In genomic region chr9:41581152-41581551, GRCm38 (mm10) we compare ENCODE assay signal across 8 mouse cellular contexts.
DNase-seq lines count a peak whose midpoint lies in the region; ATAC-seq and TF ChIP-seq lines count a peak whose summit lies in the region.

No protein-coding gene starts in this region.

- H3K36me3 ChIP-seq in forebrain, embryonic 10.5 days (replicated peaks): peaks cover 7% of the 10 kb centered on the region
- H3K36me3 ChIP-seq in hindbrain, embryonic 13.5 days: no peaks in the 10 kb centered on the region
- H3K36me3 ChIP-seq in liver, embryonic 16.5 days (ENCODE audit: control insufficient read depth, insufficient read depth): no peaks in the 10 kb centered on the region
- H3K36me3 ChIP-seq in small intestine, adult 2 months (ENCODE audit: control insufficient read depth, insufficient read depth, low read length): no peaks in the 10 kb centered on the region

- TF ChIP-seq POLR2A in small intestine, adult 2 months (IDR thresholded peaks at IDR 0.05; ENCODE audit: low read depth, low read length): no peak

- TF ChIP-seq CTCF in small intestine, adult 2 months (IDR thresholded peaks at IDR 0.05; ENCODE audit: extremely low read depth, insufficient read length, insufficient replicate concordance, low read depth, low read length): no peak

- H3K9me3 ChIP-seq in forebrain, embryonic 10.5 days: no peaks in the 10 kb centered on the region
- H3K9me3 ChIP-seq in hindbrain, embryonic 13.5 days: no peaks in the 10 kb centered on the region
- no peaks in the 10 kb centered on the region for H3K9me3 ChIP-seq in liver, embryonic 16.5 days (replicated peaks; ENCODE audit: control insufficient read depth, low read length)

- ATAC-seq in hindbrain, embryonic 13.5 days (ENCODE audit: low FRiP score): no peak
- no peak for ATAC-seq in liver, embryonic 16.5 days (ENCODE audit: low read depth)
- ATAC-seq in activated CD4-positive, CD25-positive, alpha-beta regulatory T cell, adult 4 months: no peak

- H3K27me3 ChIP-seq in forebrain, embryonic 10.5 days (ENCODE audit: poor library complexity, severe bottlenecking): no peaks in the 10 kb centered on the region
- no peaks in the 10 kb centered on the region for H3K27me3 ChIP-seq in hindbrain, embryonic 13.5 days
- peaks cover 9% of the 10 kb centered on the region for H3K27me3 ChIP-seq in liver, embryonic 16.5 days (ENCODE audit: control insufficient read depth, insufficient read depth, low read depth, low read length)
- peaks cover 13% of the 10 kb centered on the region for H3K27me3 ChIP-seq in small intestine, adult 2 months (ENCODE audit: control insufficient read depth, insufficient read depth, low read length)

- H3K27ac ChIP-seq in forebrain, embryonic 10.5 days: peak overlapping the region; percentile 89
- peak overlapping the region; percentile 100 for H3K27ac ChIP-seq in hindbrain, embryonic 13.5 days
- no peak overlapping the region for H3K27ac ChIP-seq in liver, embryonic 16.5 days (ENCODE audit: low read length)
- H3K27ac ChIP-seq in small intestine, adult 2 months (ENCODE audit: insufficient read depth, low read depth, low read length): no peak overlapping the region; the same call in 1 of the 2 replicates

- H3K9ac ChIP-seq in hindbrain, embryonic 13.5 days: peak overlapping the region; percentile 100
- H3K9ac ChIP-seq in liver, embryonic 16.5 days (ENCODE audit: low read depth, low read length): no peak overlapping the region

- peak; percentile 42 to 51 for DNase-seq in cerebellum, postnatal 10 days
- DNase-seq in cerebellum, adult 9-11 months: no peak
- DNase-seq in Muller cell, postnatal 12 days (ENCODE audit: inconsistent ontology term): peak; percentile 90
- DNase-seq in forebrain, embryonic 10.5 days (ENCODE audit: extremely low spot score, low spot score): peak; percentile 48

- peak overlapping the region; percentile 60 for H3K4me3 ChIP-seq in forebrain, embryonic 10.5 days
- H3K4me3 ChIP-seq in hindbrain, embryonic 13.5 days: peak overlapping the region; percentile 82
- 0 out of 2 replicates have a peak overlapping the region, but pooled peaks have one; percentile 2 for H3K4me3 ChIP-seq in liver, embryonic 16.5 days (ENCODE audit: low read depth, low read length)
- peak overlapping the region; percentile 62 for H3K4me3 ChIP-seq in small intestine, adult 2 months (ENCODE audit: low read depth, low read length)

- under 1% methylated on average over 14 of the region's 14 CpGs for WGBS in forebrain, embryonic 10.5 days
- WGBS in hindbrain, embryonic 13.5 days: 1% methylated on average over 13 of the region's 14 CpGs
- 3% methylated on average over 14 of the region's 14 CpGs for WGBS in liver, embryonic 16.5 days (ENCODE audit: insufficient replicate concordance)
- 4% methylated on average over 14 of the region's 14 CpGs for WGBS in small intestine, adult 2 months

- peak overlapping the region; percentile 82 for H3K4me2 ChIP-seq in hindbrain, embryonic 13.5 days
- H3K4me2 ChIP-seq in liver, embryonic 16.5 days (ENCODE audit: low read depth, low read length): peak overlapping the region; percentile 34; the same call in 1 of the 2 replicates

- peaks cover 79% of the 10 kb centered on the region for H3K4me1 ChIP-seq in forebrain, embryonic 10.5 days
- peaks cover 27% of the 10 kb centered on the region for H3K4me1 ChIP-seq in hindbrain, embryonic 13.5 days (replicated peaks)
- H3K4me1 ChIP-seq in liver, embryonic 16.5 days (ENCODE audit: control insufficient read depth, low read depth, low read length): no peaks in the 10 kb centered on the region
- H3K4me1 ChIP-seq in small intestine, adult 2 months (ENCODE audit: control insufficient read depth, insufficient read depth, insufficient read length, low read length): no peaks in the 10 kb centered on the region

Comparison
In these comparisons a context has a peak if more than half of its experiments do, and no peak if none do; other contexts are left out.
1. H3K27ac ChIP-seq: peak in forebrain, embryonic 10.5 days (single experiment) and hindbrain, embryonic 13.5 days (single experiment); none in liver, embryonic 16.5 days (single experiment) and small intestine, adult 2 months (single experiment).
2. H3K4me3 ChIP-seq: peak in every context shown above with its lines; median percentile 82 in hindbrain, embryonic 13.5 days; 62 in small intestine, adult 2 months; 60 in forebrain, embryonic 10.5 days; 2 in liver, embryonic 16.5 days.